Comparison of ENCODE assay signal across 20 mouse cellular contexts in the genomic region with DNA sequence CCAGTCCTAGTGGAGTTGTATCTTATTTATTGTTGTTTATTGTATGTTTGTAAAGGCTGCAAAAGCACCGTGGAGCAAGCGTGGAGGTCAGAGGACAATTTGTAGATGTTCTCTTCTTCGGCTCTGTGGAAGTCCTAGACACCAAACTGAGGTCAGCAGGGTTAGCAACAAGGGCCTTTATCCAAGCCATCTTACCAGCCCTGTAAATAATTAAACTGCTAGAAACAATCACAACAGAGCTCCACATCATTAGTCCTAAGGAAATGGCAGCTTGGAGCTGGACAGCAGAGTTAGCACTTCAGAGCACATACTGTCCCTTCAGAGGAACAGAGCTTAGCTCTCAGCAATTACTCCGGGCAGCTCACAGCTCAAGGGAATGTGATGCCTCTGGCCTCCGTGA. TPM values are rescaled to one million over a fixed set of nuclear protein-coding genes. Genes with fewer than 3 reads are reported as not detected.
A peak's percentile ranks its signal among the peaks of the same experiment; 100 is the strongest.
DNase-seq lines count a peak whose midpoint lies in the region; ATAC-seq and TF ChIP-seq lines count a peak whose summit lies in the region.
"Had no signal": no experiment of that assay in that cellular context is flagged by ENCODE, and none has a peak within 500 bp of the region (broad histone marks: within the 10 kb centered on the region; RNA-seq: fewer than 3 reads in every experiment).

No protein-coding gene starts in this region.

- H3K4me1 ChIP-seq in kidney, embryonic 14.5 days (ENCODE audit: control insufficient read depth, insufficient read depth, low read length), result peaks cover 6% of the 10 kb centered on the region; the same call in 1 of the 2 replicates
- H3K4me1 ChIP-seq in kidney, postnatal 0 days (replicated peaks; ENCODE audit: insufficient read depth, low read length), result peaks cover 14% of the 10 kb centered on the region

- H3K9ac ChIP-seq in kidney, embryonic 14.5 days (ENCODE audit: low read depth, low read length), result no peak overlapping the region
- H3K9ac ChIP-seq in kidney, postnatal 0 days (ENCODE audit: low read depth, low read length), result no peak overlapping the region
- H3K9ac ChIP-seq: embryonic facial prominence, embryonic 13.5 days; forebrain, embryonic 13.5 days; forebrain, postnatal 0 days; heart, embryonic 13.5 days; hindbrain, embryonic 13.5 days had no signal

- no peaks in the 10 kb centered on the region for H3K9me3 ChIP-seq in kidney, embryonic 14.5 days (ENCODE audit: control insufficient read depth, low read length)
- no peaks in the 10 kb centered on the region for H3K9me3 ChIP-seq in kidney, postnatal 0 days (replicated peaks; ENCODE audit: low read length)
- H3K9me3 ChIP-seq: embryonic facial prominence, embryonic 13.5 days; forebrain, embryonic 13.5 days; heart, embryonic 13.5 days; hindbrain, embryonic 13.5 days had no signal

- H3K4me2 ChIP-seq in kidney, embryonic 14.5 days (replicated peaks; ENCODE audit: low read depth, low read length), result no peak overlapping the region
- H3K4me2 ChIP-seq in kidney, postnatal 0 days (ENCODE audit: low read length), result no peak overlapping the region
- H3K4me2 ChIP-seq: embryonic facial prominence, embryonic 13.5 days; forebrain, embryonic 13.5 days; heart, embryonic 13.5 days; hindbrain, embryonic 13.5 days had no signal

- no peak overlapping the region for H3K27ac ChIP-seq in kidney, embryonic 14.5 days (ENCODE audit: low read depth, low read length)
- peak overlapping the region; percentile 54; the same call in 1 of the 2 replicates for H3K27ac ChIP-seq in kidney, postnatal 0 days
- H3K27ac ChIP-seq: embryonic facial prominence, embryonic 13.5 days; forebrain, embryonic 13.5 days; gastrocnemius, adult 2 months; heart, embryonic 13.5 days; hindbrain, embryonic 13.5 days had no signal

- peak; percentile 28 for DNase-seq in kidney, adult 18-20 months
- peak; percentile 35 to 42 for DNase-seq in kidney, adult 8-10 months
- DNase-seq in kidney, postnatal 0 days (ENCODE audit: low spot score), result no peak
- DNase-seq in yolk sac, embryonic 10.5 days (ENCODE audit: low spot score), result peak; percentile 28
- no peak for DNase-seq in heart, postnatal 14 days
- no peak for DNase-seq in layer of hippocampus, postnatal 14 days (ENCODE audit: low spot score in 2 of 2)
- DNase-seq: adrenal gland, adult 2 months; adrenal gland, postnatal 25 days; cerebellum, adult 18-20 months; cerebellum, adult 9-11 months; cerebellum, postnatal 36 days; forebrain, postnatal 0 days; gastrocnemius, adult 2 months; gastrocnemius, postnatal 25 days had no signal

- H3K4me3 ChIP-seq in kidney, embryonic 14.5 days (ENCODE audit: low read length), result no peak overlapping the region
- H3K4me3 ChIP-seq in kidney, postnatal 0 days (replicated peaks; ENCODE audit: low read depth, low read length), result no peak overlapping the region
- H3K4me3 ChIP-seq: embryonic facial prominence, embryonic 13.5 days; forebrain, embryonic 13.5 days; gastrocnemius, adult 2 months; heart, embryonic 13.5 days; hindbrain, embryonic 13.5 days had no signal

- TF ChIP-seq CTCF in kidney, postnatal 0 days (IDR thresholded peaks at IDR 0.05; ENCODE audit: low read depth), result no peak

- 69% methylated on average over 5 of the region's 5 CpGs for WGBS in kidney, embryonic 14.5 days
- 67% methylated on average over 5 of the region's 5 CpGs for WGBS in kidney, postnatal 0 days

- no peaks in the 10 kb centered on the region for H3K27me3 ChIP-seq in kidney, embryonic 14.5 days (ENCODE audit: control insufficient read depth, insufficient read depth, low read length)
- no peaks in the 10 kb centered on the region for H3K27me3 ChIP-seq in kidney, postnatal 0 days (ENCODE audit: insufficient read depth, low read length)
- H3K27me3 ChIP-seq: CH12.LX; embryonic facial prominence, embryonic 13.5 days; forebrain, embryonic 13.5 days; heart, embryonic 13.5 days; hindbrain, embryonic 13.5 days had no signal

- ATAC-seq in kidney, embryonic 14.5 days (ENCODE audit: low FRiP score, low TSS enrichment), result no peak
- no peak for ATAC-seq in kidney, postnatal 0 days (replicated peaks; ENCODE audit: low FRiP score, low read depth)
- ATAC-seq: forebrain, embryonic 13.5 days; forebrain, postnatal 0 days had no signal

- no peaks in the 10 kb centered on the region for H3K36me3 ChIP-seq in kidney, embryonic 14.5 days (ENCODE audit: control insufficient read depth, insufficient read depth, low read length)
- H3K36me3 ChIP-seq in kidney, postnatal 0 days (ENCODE audit: insufficient read depth, low read length), result no peaks in the 10 kb centered on the region

- intact Hi-C loops in heart, postnatal 14 days (cut with DNase I), result loop anchor here (10.0 kb wide), 1 partner anchor 421 kb away; the partner anchor contains the start of gene Stx16

RNA-seq across cellular contexts. Expression of gene Rab22a, which starts 6.0 kb away (rescaled TPM):
- 24.9 and 32.9 TPM in 2 replicates for polyA plus RNA-seq in kidney, embryonic 14.5 days (2014; fragmentation: Nextera tagmentation; extraction: Ambion mirVana)
- polyA plus RNA-seq in kidney, postnatal 0 days (2015; fragmentation: Nextera tagmentation; extraction: Ambion mirVana), result 33.0 and 35.6 TPM in 2 replicates
- 10 to 100 TPM; 30.1 to 30.2 TPM for total RNA-seq in heart, postnatal 14 days (2021)
- total RNA-seq in layer of hippocampus, postnatal 14 days (2021), result 10 to 100 TPM; 24.4 to 25.6 TPM

Comparison
In these comparisons a context has a peak if more than half of its experiments do, and no peak if none do; other contexts are left out.
1. DNase-seq: peak in kidney, adult 18-20 months (single experiment), kidney, adult 8-10 months (2 of 2) and yolk sac, embryonic 10.5 days (single experiment); none in kidney, postnatal 0 days (single experiment), heart, postnatal 14 days (0 of 2) and layer of hippocampus, postnatal 14 days (0 of 2).